ENCODE assay signal across 14 mouse cellular contexts in the genomic region with DNA sequence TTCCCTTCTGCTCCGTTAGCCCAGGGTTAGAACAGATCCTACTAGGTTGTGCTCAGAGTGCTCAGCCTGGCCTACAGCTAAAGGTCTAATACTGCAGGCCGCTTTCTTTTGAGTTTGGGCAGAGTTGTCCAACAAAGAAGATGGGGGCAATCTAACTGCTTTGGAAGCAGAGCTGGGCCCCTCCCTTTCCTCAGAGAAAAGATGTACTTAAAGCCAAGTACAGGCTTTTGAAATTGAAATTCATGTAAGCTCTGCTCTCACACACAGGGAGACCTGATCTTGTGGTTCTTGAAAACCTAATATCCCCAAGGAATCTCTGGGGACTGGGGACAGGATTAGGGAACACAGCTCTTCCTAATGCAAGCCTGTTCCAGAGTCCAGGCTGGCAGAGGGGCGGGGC.
"Had no signal": no experiment of that assay in that cellular context is flagged by ENCODE, and none has a peak within 500 bp of the region (broad histone marks: within the 10 kb centered on the region; RNA-seq: fewer than 3 reads in every experiment).

No protein-coding gene starts in this region.

- DNase-seq: kidney, adult 2 months; kidney, postnatal 25 days; layer of hippocampus, adult 9-11 months; liver, embryonic 13.5 days; lung, adult 2 months; lung, postnatal 14 days; lung, postnatal 4 days; thymus, adult 18-20 months; thymus, postnatal 36 days had no signal

- H3K9ac ChIP-seq: limb, embryonic 12.5 days; limb, embryonic 15.5 days; liver, embryonic 13.5 days had no signal

- H3K4me3 ChIP-seq: layer of hippocampus, adult 2 months; limb, embryonic 12.5 days; limb, embryonic 15.5 days; liver, embryonic 13.5 days had no signal

- ATAC-seq: intestine, postnatal 0 days had no signal

- H3K9me3 ChIP-seq: limb, embryonic 12.5 days; limb, embryonic 15.5 days; liver, embryonic 13.5 days had no signal

- H3K4me2 ChIP-seq: limb, embryonic 12.5 days; limb, embryonic 15.5 days; liver, embryonic 13.5 days had no signal

- H3K27ac ChIP-seq: kidney, postnatal 0 days; layer of hippocampus, adult 2 months; limb, embryonic 12.5 days; limb, embryonic 15.5 days; liver, embryonic 13.5 days had no signal

- H3K36me3 ChIP-seq: limb, embryonic 15.5 days; liver, embryonic 13.5 days had no signal

- H3K27me3 ChIP-seq: limb, embryonic 12.5 days; limb, embryonic 15.5 days; liver, embryonic 13.5 days had no signal
